Mouse (Mus musculus) brain, embryonic 14.5 days (tissue): ENCODE measurements around the gene Vrk1.
A peak's percentile ranks its signal among the peaks of the same experiment; 100 is the strongest.

ENCODE experiments used
- CTCF ChIP-seq: fragments of 200-500 bp; IDR thresholded peaks from 2 replicates; pipeline ENCODE4 v1.5.1; 2012; ENCODE audit warnings: inconsistent platforms, mild to moderate bottlenecking, moderate library complexity, borderline replicate concordance; ENCODE audit not compliant: insufficient read depth, insufficient read length; ENCODE audit errors: extremely low read depth
- POLR2A ChIP-seq: fragments of 200-500 bp; IDR thresholded peaks from 2 replicates; pipeline ENCODE4 v1.6.1; 2012; ENCODE audit warnings: mild to moderate bottlenecking, inconsistent platforms, borderline replicate concordance; ENCODE audit not compliant: poor library complexity, insufficient read depth, insufficient read length, severe bottlenecking; ENCODE audit errors: extremely low read depth

DNA sequence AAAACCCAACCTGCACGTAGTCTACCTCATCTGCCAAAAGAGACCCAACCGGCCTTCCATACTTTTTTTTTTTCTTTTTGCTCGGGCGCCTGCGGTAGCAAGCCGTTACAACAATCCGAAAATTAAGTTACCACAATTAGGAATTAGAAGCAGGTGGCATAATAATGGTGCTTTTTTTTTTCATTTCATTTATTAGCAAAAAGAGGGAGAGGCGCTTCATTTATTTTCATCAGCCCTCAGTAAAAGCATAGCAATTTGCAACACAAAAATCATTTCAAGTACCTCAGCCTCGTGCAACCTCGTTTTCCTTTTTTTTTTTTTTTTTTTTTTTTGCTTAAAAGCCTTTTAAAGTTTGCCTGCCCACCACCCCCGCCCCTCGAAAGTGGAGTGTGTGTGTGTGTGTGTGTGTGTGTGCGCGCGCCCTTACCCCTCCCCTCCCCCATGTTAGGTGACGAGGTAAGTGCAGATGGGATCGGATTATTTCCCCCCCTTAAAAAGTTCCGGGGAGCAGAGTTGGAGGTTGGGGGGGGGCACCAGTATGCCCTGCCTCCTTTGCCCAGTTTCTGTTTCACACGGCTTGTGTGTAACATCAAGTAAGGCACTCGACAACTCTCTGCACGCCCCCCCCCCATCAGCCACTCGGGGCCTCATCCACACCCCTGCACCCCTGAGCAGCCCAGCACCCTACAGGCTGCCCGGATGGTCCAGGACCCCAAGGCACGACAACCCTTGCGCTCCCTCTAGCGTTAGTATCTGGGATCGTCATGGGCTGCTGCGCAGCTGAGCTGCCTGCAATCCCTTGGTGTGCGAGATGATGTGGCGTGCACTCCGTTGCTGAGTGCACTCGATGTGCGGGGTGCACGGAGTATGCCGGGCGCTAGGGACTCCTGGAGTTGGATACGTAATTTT, 47.7 kb upstream of the Vrk1 start:
- peak; percentile 99 for TF ChIP-seq CTCF
- no peak for TF ChIP-seq POLR2A
